Mouse (Mus musculus): ENCODE measurements around the gene Cyp8b1. TPM values are rescaled to one million over a fixed set of nuclear protein-coding genes. Genes with fewer than 3 reads are reported as not detected.

Cyp8b1 gene
- polyA plus RNA-seq, 1 experiment from 2014 or later, result not detected

DNA sequence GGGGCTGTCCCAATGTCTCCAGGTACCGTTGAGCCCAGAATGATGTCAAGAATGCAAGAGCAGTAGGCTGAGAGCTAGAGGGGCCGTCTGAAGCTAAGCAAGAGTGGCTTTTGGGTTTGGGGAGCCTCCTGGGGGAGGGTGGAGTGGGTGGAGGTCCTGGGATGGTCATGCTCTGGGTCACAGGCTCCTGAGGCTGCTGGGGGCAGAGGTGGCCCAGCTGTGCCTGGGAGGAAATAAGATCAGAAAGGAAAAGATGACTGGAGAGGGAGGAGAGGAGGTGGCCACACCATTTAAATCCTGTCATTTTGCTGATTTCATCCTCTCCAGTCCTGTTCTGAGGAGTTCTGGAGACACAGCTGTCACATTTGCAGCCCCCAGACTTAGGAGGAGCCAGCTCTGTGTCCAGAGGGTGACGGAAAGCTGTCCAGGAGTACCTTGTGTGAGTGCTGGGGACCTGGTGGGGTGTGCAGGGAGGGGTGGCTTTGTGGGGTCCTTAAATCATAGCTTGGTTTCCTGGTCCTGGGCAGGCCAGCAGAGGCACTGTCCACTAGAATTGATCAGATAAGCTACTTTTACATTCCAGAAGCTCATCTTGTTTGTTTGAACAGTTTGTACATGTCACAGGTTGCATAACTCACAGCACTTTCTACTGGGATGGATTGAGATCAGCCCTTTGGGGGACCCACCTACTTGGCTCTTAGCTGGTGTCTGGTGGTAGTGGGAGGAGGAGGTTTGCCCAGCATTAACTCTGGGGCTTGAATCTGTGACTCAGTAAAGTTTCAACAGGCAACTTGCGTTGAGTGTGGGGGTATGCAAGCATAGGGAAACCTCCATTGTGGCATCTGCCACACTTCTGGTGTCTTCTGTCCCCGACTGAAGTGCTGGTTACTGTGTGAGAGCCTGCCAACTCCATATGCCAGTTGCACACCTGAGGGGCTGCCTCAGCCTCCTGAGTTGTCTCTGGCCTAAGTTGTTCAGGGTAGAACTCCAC is 14.1 kb downstream of the Cyp8b1 start:
- H3K27ac ChIP-seq, result no peak overlapping the region; the same call in 1 of the 2 replicates
- no peak overlapping the region for H3K9ac ChIP-seq
- no peaks in the 10 kb centered on the region for H3K9me3 ChIP-seq
- ATAC-seq (ENCODE audit: insufficient number of reproducible peaks, low FRiP score, low TSS enrichment, low read depth), result no peak
- 69% methylated on average over 5 of the region's 5 CpGs for WGBS
- H3K36me3 ChIP-seq, result no peaks in the 10 kb centered on the region
- H3K27me3 ChIP-seq, result no peaks in the 10 kb centered on the region
- H3K4me2 ChIP-seq, result no peak overlapping the region
- no peaks in the 10 kb centered on the region for H3K4me1 ChIP-seq
- no peak overlapping the region for H3K4me3 ChIP-seq

DNA sequence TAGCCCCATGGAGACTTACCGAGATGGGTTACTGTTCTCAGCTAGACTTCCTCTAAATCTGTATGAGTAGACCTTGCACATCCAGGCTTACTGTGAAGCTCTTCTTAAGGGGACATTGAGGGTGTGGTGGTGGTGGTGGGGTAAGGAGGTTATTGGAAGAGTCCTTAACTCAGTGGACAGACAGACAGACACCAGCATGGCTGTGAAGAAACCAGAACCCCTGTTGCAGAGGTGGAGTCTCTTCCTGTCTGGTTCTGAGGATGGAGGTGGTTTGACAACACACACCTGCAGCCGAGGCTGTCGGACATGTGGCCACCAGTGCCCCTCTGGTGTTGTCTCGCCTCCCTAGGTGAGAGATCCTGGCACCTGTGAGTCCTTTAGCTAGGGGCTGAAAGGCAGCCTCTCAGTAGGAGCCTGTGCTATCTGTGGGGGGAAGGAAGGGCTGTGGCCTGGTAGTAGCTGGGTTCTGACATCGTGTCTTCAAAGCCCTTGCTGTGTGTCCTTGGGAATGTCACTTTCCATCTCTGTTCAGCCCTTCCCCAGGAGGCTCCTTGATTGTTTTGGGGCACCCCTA is 15.7 kb downstream of the Cyp8b1 start:
- ATAC-seq (ENCODE audit: insufficient number of reproducible peaks, low FRiP score, low TSS enrichment, low read depth), result no peak
- Histone ChIP-seq H3K4me1 (no peaks in the 10 kb centered on the region), H3K9ac (no peak overlapping the region), H3K36me3 (no peaks in the 10 kb centered on the region), H3K27ac (no peak overlapping the region), H3K27me3 (no peaks in the 10 kb centered on the region), H3K9me3 (no peaks in the 10 kb centered on the region), H3K4me3 (no peak overlapping the region), H3K4me2 (no peak overlapping the region)
- WGBS, result 77% methylated on average over 5 of the region's 5 CpGs

DNA sequence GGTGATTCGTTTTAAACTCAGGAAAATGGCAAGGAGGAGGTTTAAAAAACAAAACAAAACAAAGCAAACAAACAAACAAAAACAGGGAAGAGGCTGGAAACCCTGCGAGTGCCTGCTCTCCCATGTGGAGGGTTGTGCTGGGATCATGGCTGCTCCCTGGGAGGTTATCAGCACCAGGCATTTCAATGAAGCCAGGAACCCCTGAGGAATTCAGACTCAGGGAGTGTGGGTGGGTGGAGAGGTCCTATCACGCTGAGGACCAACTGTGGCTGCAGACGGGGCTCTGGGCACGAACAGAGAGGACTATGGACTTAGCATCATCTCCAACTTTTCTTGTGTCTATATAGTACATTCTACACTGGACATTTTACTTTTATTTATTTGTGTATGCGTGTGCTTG is 16.8 kb downstream of the Cyp8b1 start:
- H3K27ac ChIP-seq, result no peak overlapping the region
- no peak overlapping the region for H3K4me2 ChIP-seq
- H3K9ac ChIP-seq, result no peak overlapping the region
- no peak for ATAC-seq (ENCODE audit: insufficient number of reproducible peaks, low FRiP score, low TSS enrichment, low read depth)
- H3K4me1 ChIP-seq, result no peaks in the 10 kb centered on the region
- no peaks in the 10 kb centered on the region for H3K9me3 ChIP-seq
- H3K4me3 ChIP-seq, result no peak overlapping the region
- 68% methylated on average over 6 of the region's 6 CpGs for WGBS
- H3K27me3 ChIP-seq, result no peaks in the 10 kb centered on the region
- H3K36me3 ChIP-seq, result no peaks in the 10 kb centered on the region

DNA sequence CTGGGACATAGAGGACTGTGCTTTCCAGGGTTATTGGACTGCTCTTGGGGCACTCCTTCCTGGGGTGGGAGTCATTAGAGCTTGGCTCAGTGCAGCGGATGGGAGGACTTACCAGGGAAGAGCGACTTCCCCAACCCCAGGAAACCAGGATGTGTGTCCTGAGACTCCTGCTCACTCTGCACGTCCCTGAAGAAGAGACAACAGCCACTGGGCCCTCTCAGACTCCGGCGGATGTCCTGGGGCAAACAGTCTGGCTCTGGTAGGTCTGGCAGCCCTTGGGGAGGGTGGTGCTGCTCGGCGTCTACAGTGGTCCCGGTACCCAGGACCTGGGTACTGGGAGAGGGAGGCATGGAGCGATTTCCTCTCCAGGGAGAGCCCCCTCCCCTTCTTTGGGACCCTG is 17.9 kb downstream of the Cyp8b1 start, which contains the start of gene Ackr2:
TSS of gene Ackr2 (plus strand) at position 111 of the 400 bp plus-strand sequence.
- H3K27me3 ChIP-seq, result no peaks in the 10 kb centered on the region
- no peak within 1 kb of the TSS for H3K9ac ChIP-seq
- no peak within 1 kb of the TSS for H3K4me2 ChIP-seq
- WGBS, result 77% methylated on average over 9 of the region's 9 CpGs
- no peak within 1 kb of the TSS for H3K4me3 ChIP-seq
- no peak within 1 kb of the TSS for H3K27ac ChIP-seq
- no peak for ATAC-seq (ENCODE audit: insufficient number of reproducible peaks, low FRiP score, low TSS enrichment, low read depth)
- no peaks in the 10 kb centered on the region for H3K4me1 ChIP-seq
- no peaks in the 10 kb centered on the region for H3K9me3 ChIP-seq
- H3K36me3 ChIP-seq, result no peaks in the 10 kb centered on the region

DNA sequence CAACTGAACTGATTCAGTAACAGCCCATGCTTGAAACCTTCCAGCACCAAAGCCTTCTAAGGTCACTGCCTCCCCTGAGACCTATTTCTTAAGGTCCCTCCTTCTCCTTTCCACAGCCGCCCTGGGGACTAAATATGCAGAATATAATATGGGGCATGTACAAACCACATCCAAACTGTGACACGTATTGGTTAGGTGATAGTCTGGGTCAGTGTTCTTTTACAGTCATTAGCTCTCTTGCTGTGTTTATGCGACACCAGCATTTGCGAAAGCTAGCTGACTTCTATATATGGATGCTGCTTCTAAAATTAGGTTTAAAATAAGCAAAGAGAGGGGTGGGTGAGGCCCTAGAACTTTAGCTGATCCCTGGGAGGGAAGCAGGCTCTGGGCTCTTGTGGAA is 19.3 kb downstream of the Cyp8b1 start:
- H3K27me3 ChIP-seq, result no peaks in the 10 kb centered on the region
- no peak overlapping the region for H3K4me2 ChIP-seq
- no peak overlapping the region for H3K9ac ChIP-seq
- WGBS, result 69% methylated on average over 4 of the region's 4 CpGs
- H3K9me3 ChIP-seq, result no peaks in the 10 kb centered on the region
- no peaks in the 10 kb centered on the region for H3K4me1 ChIP-seq
- no peak for ATAC-seq (ENCODE audit: insufficient number of reproducible peaks, low FRiP score, low TSS enrichment, low read depth)
- H3K36me3 ChIP-seq, result no peaks in the 10 kb centered on the region
- H3K27ac ChIP-seq, result no peak overlapping the region
- no peak overlapping the region for H3K4me3 ChIP-seq

DNA sequence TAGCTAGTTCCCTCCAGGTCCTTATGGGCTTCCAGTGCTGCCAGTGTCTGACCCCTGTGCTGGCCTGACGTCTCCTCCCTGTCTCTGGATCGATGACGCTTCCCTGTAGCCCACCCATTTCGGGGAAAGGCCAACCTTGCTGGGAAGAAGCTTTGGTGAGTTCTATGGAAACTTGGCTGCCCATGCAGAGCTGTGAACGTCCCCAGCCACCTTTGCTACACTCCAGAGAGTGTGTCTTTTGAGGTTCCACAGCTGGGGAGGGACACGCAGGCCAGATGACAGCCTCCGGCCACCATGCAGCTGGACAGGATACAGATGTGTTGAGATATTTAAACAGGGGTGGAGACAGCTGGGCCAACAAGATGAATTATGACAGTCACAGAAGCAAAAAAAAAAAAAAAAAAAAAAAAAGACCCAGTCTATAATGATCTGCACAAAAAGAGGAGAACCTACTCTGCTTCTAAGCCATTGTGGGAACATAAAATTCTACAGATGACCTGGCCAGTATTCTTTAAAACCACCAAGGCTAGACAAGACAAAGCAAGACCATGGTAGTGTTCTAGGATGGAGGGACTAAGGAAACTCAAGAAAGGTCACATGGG is 20.6 kb downstream of the Cyp8b1 start:
- H3K27me3 ChIP-seq, result no peaks in the 10 kb centered on the region
- no peaks in the 10 kb centered on the region for H3K9me3 ChIP-seq
- no peak overlapping the region for H3K4me3 ChIP-seq
- 61% methylated on average over 7 of the region's 7 CpGs for WGBS
- H3K4me1 ChIP-seq, result peaks cover 3% of the 10 kb centered on the region
- H3K9ac ChIP-seq, result no peak overlapping the region
- H3K27ac ChIP-seq, result no peak overlapping the region
- H3K4me2 ChIP-seq, result no peak overlapping the region
- no peaks in the 10 kb centered on the region for H3K36me3 ChIP-seq
- no peak for ATAC-seq (ENCODE audit: insufficient number of reproducible peaks, low FRiP score, low TSS enrichment, low read depth)

DNA sequence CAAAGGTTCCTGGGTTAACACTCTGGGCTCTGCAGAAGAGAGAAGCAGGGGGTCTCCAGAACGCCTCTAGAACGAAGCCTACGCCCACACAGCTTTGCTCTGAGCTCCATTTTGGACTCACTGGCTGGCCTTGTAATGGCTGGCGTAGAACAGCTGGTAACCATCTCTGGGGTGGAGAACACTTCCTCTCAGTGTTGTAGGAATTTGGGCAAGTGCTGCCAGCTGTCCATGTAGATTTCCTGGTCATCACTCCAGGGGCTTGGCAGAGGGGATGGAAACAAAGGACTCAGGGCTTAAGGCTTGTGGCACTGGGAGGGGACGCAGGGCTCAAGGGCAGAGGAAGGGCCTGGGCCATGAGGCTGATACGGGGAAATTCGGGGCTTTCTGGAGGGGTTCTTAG is 21.7 kb downstream of the Cyp8b1 start:
- Histone ChIP-seq H3K27me3 (no peaks in the 10 kb centered on the region), H3K27ac (no peak overlapping the region), H3K9ac (no peak overlapping the region), H3K4me3 (no peak overlapping the region), H3K4me1 (peaks cover 7% of the 10 kb centered on the region), H3K4me2 (no peak overlapping the region), H3K36me3 (no peaks in the 10 kb centered on the region), H3K9me3 (no peaks in the 10 kb centered on the region)
- no peak for ATAC-seq (ENCODE audit: insufficient number of reproducible peaks, low FRiP score, low TSS enrichment, low read depth)
- WGBS, result 71% methylated on average over 7 of the region's 7 CpGs

DNA sequence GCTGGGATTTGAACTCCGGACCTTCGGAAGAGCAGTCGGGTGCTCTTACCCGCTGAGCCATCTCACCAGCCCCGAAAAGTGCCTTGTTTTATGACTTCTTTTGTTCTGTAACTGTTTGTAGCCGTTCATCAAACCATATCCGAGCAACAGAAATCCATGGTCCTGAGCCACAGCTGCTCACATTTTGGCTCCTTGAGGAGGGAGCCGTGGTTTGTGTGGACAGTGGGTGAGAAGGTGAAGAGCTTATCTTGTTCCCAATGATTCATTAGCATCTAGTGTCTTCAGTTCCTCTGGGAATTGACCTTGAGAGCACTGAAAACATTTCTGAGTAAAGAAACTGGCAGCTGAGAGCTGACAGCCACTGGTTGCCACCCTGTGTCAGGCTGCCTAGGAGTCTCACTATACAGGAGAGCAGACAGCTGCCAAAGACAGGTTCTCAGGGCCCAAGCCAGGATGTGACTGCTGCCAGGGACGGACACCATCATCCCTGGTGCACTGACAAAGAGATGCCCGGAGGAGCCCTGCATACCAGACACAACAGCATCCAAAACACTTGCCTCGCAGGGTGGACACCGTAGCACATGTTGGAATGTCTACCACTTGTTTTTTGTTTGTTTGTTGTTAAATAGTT is 23.9 kb downstream of the Cyp8b1 start:
- H3K9me3 ChIP-seq, result no peaks in the 10 kb centered on the region
- peaks cover 7% of the 10 kb centered on the region for H3K4me1 ChIP-seq
- H3K9ac ChIP-seq, result no peak overlapping the region
- H3K27ac ChIP-seq, result no peak overlapping the region
- H3K36me3 ChIP-seq, result no peaks in the 10 kb centered on the region
- H3K4me3 ChIP-seq, result no peak overlapping the region
- ATAC-seq (ENCODE audit: insufficient number of reproducible peaks, low FRiP score, low TSS enrichment, low read depth), result no peak
- no peak overlapping the region for H3K4me2 ChIP-seq
- 79% methylated on average over 12 of the region's 12 CpGs for WGBS
- H3K27me3 ChIP-seq, result no peaks in the 10 kb centered on the region

DNA sequence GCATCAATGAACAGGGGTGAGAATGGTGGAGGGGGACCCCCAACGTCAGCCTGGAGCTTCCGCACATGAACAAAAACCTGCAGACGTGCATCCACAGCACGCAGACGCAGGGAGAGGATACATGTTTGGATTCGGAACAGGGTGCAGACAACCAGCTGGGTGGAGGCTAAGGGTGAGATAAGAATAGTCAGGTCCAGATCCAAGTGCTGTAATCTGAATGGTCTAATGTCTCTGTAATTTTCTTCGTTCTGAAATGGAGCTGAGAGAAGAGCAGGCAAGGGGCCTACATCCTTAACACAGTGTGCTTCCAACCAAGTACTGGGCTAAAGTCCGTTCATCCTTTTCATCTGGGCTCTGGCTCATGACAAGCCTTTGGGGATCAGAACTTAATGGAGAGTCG is 24.8 kb downstream of the Cyp8b1 start:
- WGBS, result 87% methylated on average over 9 of the region's 9 CpGs
- peaks cover 7% of the 10 kb centered on the region for H3K4me1 ChIP-seq

DNA sequence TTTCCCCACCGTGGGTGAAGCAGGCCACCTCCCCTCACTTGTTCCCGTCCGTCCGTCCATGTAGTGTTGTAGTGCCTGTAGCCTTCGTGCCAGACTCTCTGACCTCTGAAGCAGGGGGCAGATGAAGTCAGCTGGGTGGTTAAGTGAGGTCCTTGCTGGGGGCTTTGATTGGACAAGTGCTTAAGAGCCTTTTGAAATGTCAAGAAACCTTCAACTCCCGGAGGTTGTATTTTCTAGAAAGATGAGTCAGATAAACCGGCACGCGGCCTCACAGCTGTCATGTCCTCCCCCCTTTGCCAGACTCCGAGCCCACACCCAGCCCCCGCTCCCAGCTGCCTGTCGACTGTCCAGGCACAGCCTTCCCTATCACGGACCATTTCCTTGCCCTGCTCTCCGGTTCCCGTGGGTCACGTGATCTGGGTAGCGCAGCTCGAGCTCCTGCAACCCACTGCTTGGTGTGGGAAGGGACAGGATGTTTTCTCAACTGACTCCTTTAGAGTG is 25.6 kb downstream of the Cyp8b1 start:
- no peak overlapping the region for H3K4me3 ChIP-seq
- no peaks in the 10 kb centered on the region for H3K36me3 ChIP-seq
- peaks cover 7% of the 10 kb centered on the region for H3K4me1 ChIP-seq
- no peaks in the 10 kb centered on the region for H3K9me3 ChIP-seq
- H3K9ac ChIP-seq, result no peak overlapping the region
- H3K27me3 ChIP-seq, result no peaks in the 10 kb centered on the region
- H3K27ac ChIP-seq, result no peak overlapping the region
- 25% methylated on average over 18 of the region's 18 CpGs for WGBS
- ATAC-seq (ENCODE audit: insufficient number of reproducible peaks, low FRiP score, low TSS enrichment, low read depth), result peak; percentile 52; the same call in 1 of the 2 replicates
- 0 out of 2 replicates have a peak overlapping the region, but pooled peaks have one; percentile 15 for H3K4me2 ChIP-seq

More for the DNA sequence above, 24.8 kb downstream of the Cyp8b1 start:
- Histone ChIP-seq H3K36me3 (no peaks in the 10 kb centered on the region), H3K9me3 (no peaks in the 10 kb centered on the region), H3K27ac (no peak overlapping the region), H3K9ac (no peak overlapping the region), H3K27me3 (no peaks in the 10 kb centered on the region), H3K4me2 (no peak overlapping the region), H3K4me3 (no peak overlapping the region)
- no peak for ATAC-seq (ENCODE audit: insufficient number of reproducible peaks, low FRiP score, low TSS enrichment, low read depth)

DNA sequence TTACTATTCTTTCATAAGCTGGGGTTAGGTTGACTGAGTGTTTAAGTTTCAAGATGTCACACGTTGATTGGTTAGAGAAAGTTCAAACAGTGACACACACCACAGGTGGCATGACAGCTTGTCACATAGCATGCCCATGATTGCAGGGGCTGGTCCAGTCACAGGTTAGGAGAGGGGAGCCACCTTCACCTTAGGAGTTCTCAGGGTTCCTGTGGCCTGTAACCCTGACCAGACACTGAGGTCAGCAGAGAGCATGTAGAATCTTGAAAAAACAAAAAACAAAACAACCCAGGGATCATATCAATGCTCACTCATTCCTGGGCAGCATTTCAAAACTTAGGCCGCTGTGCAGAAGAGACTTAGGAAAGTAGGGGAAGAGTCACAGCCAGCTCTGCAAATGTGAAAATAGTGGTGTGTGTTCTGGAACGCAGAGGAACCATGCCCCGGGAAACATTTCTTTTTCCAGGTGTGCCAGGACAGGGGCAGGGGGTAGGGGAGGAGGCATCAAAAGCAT is 26.1 kb downstream of the Cyp8b1 start:
- Histone ChIP-seq H3K36me3 (no peaks in the 10 kb centered on the region), H3K27ac (no peak overlapping the region), H3K9ac (no peak overlapping the region), H3K9me3 (no peaks in the 10 kb centered on the region), H3K4me1 (peaks cover 7% of the 10 kb centered on the region), H3K4me2 (no peak overlapping the region), H3K27me3 (no peaks in the 10 kb centered on the region), H3K4me3 (no peak overlapping the region)
- WGBS, result 53% methylated on average over 4 of the region's 4 CpGs
- no peak for ATAC-seq (ENCODE audit: insufficient number of reproducible peaks, low FRiP score, low TSS enrichment, low read depth)
